Mouse (Mus musculus) liver, postnatal 0 days (tissue): ENCODE results near the gene Nfib.

ENCODE experiments used
- CTCF ChIP-seq: sonication (generic); IDR thresholded peaks from 2 replicates; pipeline ENCODE4 v1.5.1; 2016; ENCODE audit warnings: antibody characterized with exemption, low read depth
- EP300 ChIP-seq: IDR thresholded peaks from 2 replicates; pipeline ENCODE4 v1.6.1; 2016; ENCODE audit warnings: antibody characterized with exemption, low read depth, mild to moderate bottlenecking

- TF ChIP-seq EP300, result no peak
- TF ChIP-seq CTCF, result no peak
Observed at GRCm38 (mm10) chr4:82402666-82403065, 302.9 kb downstream of the Nfib start.
